Mouse (Mus musculus) midbrain, embryonic 12.5 days (tissue): Measurements from ENCODE around the gene Rgs6. TPM values are rescaled to one million over a fixed set of nuclear protein-coding genes. Genes with fewer than 3 reads are reported as not detected.

ENCODE experiments used
- ATAC-seq: fragments of 200-750 bp; cut with Nextera tagmentation; 2 replicates; pipeline ENCODE4 v1.8.0; 2017; ENCODE audit warnings: low read depth, moderate TSS enrichment, moderate library complexity; ENCODE audit not compliant: low FRiP score
- H3K27ac ChIP-seq: fragments of 300-500 bp; sonication (generic); replicated peaks from 2 replicates; pipeline ENCODE4 v1.5.1; 2016; ENCODE audit warnings: mild to moderate bottlenecking
- H3K27me3 ChIP-seq: fragments of 300-500 bp; sonication (generic); 2 replicates; pipeline ENCODE4 v1.6.1; 2016; ENCODE audit warnings: mild to moderate bottlenecking
- H3K36me3 ChIP-seq: fragments of 300-500 bp; sonication (generic); 2 replicates; pipeline ENCODE4 v1.6.1; 2016
- H3K4me1 ChIP-seq: fragments of 300-500 bp; sonication (generic); 2 replicates; pipeline ENCODE4 v1.6.1; 2016
- H3K4me2 ChIP-seq: fragments of 300-500 bp; sonication (generic); replicated peaks from 2 replicates; pipeline ENCODE4 v1.6.1; 2016; ENCODE audit warnings: mild to moderate bottlenecking, moderate library complexity
- H3K4me3 ChIP-seq: fragments of 300-500 bp; sonication (generic); 2 replicates; pipeline ENCODE4 v1.5.1; 2016; ENCODE audit warnings: mild to moderate bottlenecking
- H3K9ac ChIP-seq: fragments of 300-500 bp; sonication (generic); replicated peaks from 2 replicates; pipeline ENCODE4 v1.6.1; 2016; ENCODE audit warnings: mild to moderate bottlenecking, moderate library complexity
- H3K9me3 ChIP-seq: fragments of 300-500 bp; sonication (generic); 2 replicates; pipeline ENCODE4 v1.6.1; 2016; ENCODE audit warnings: mild to moderate bottlenecking
- WGBS: fragments of 180-500 bp; shearing (Covaris S2); methylation state at CpG from one replicate; pipeline ENCODE4 v1.1.7; 2016; 5-methylcytosine and 5-hydroxymethylcytosine counted together
- polyA plus RNA-seq: library from polyadenylated mRNA; unstranded; fragments of >200 nt; fragmentation: Nextera tagmentation; extraction: Ambion mirVana; gene quantifications from 2 replicates; pipeline ENCODE4 v1.2.1, GENCODE M21; 2016

The Rgs6 gene
- polyA plus RNA-seq, 1 experiment from 2014 or later: 3.6 TPM

- H3K9me3 ChIP-seq: no peaks in the 10 kb centered on the region
- no peak for ATAC-seq
- no peak overlapping the region for H3K9ac ChIP-seq
- 87% methylated on average over 7 of the region's 7 CpGs for whole genome bisulfite sequencing
- H3K36me3 ChIP-seq: no peaks in the 10 kb centered on the region
- H3K4me1 ChIP-seq: peaks cover 9% of the 10 kb centered on the region; the same call in 1 of the 2 replicates
- no peak overlapping the region for H3K4me3 ChIP-seq
- no peak overlapping the region for H3K27ac ChIP-seq
- H3K4me2 ChIP-seq: no peak overlapping the region
- H3K27me3 ChIP-seq: no peaks in the 10 kb centered on the region
These were observed 411.4 kb downstream of the Rgs6 start for GRCm38 (mm10) chr12:82999333-83000032.

- no peak for ATAC-seq
- 88% methylated on average over 11 of the region's 11 CpGs for WGBS
- no peak overlapping the region for H3K27ac ChIP-seq
- H3K4me2 ChIP-seq: no peak overlapping the region
- no peak overlapping the region for H3K4me3 ChIP-seq
- no peaks in the 10 kb centered on the region for H3K36me3 ChIP-seq
- H3K4me1 ChIP-seq: peaks cover 9% of the 10 kb centered on the region; the same call in 1 of the 2 replicates
- no peak overlapping the region for H3K9ac ChIP-seq
- no peaks in the 10 kb centered on the region for H3K9me3 ChIP-seq
- H3K27me3 ChIP-seq: no peaks in the 10 kb centered on the region
These were observed 412.0 kb downstream of the Rgs6 start for GRCm38 (mm10) chr12:83000033-83000570.

- H3K27ac ChIP-seq: no peak overlapping the region
- 96% methylated on average over 4 of the region's 4 CpGs for WGBS
- no peak overlapping the region for H3K4me3 ChIP-seq
- no peak overlapping the region for H3K4me2 ChIP-seq
- no peaks in the 10 kb centered on the region for H3K27me3 ChIP-seq
- H3K9me3 ChIP-seq: no peaks in the 10 kb centered on the region
- H3K36me3 ChIP-seq: no peaks in the 10 kb centered on the region
- no peak overlapping the region for H3K9ac ChIP-seq
- peaks cover 9% of the 10 kb centered on the region; the same call in 1 of the 2 replicates for H3K4me1 ChIP-seq
- no peak for ATAC-seq
These were observed 412.9 kb downstream of the Rgs6 start for GRCm38 (mm10) chr12:83000957-83001356.

GRCm38 (mm10) chr12:83004014-83004682 is 416.1 kb downstream of the Rgs6 start:
- Histone ChIP-seq H3K9ac (no peak overlapping the region), H3K27ac (no peak overlapping the region), H3K4me3 (no peak overlapping the region), H3K4me1 (no peaks in the 10 kb centered on the region), H3K4me2 (no peak overlapping the region), H3K27me3 (no peaks in the 10 kb centered on the region), H3K9me3 (no peaks in the 10 kb centered on the region), H3K36me3 (no peaks in the 10 kb centered on the region)
- 78% methylated on average over 9 of the region's 9 CpGs for WGBS
- no peak for ATAC-seq

- Histone ChIP-seq H3K4me3 (no peak overlapping the region), H3K27me3 (no peaks in the 10 kb centered on the region), H3K9me3 (no peaks in the 10 kb centered on the region), H3K4me2 (no peak overlapping the region), H3K4me1 (no peaks in the 10 kb centered on the region), H3K36me3 (no peaks in the 10 kb centered on the region), H3K9ac (no peak overlapping the region), H3K27ac (no peak overlapping the region)
- WGBS: 89% methylated on average over 4 of the region's 4 CpGs
- no peak for ATAC-seq
These were observed 423.0 kb downstream of the Rgs6 start for GRCm38 (mm10) chr12:83011056-83011565.

GRCm38 (mm10) chr12:83013918-83014691 is 426.0 kb downstream of the Rgs6 start:
- ATAC-seq: no peak
- Histone ChIP-seq H3K9ac (no peak overlapping the region), H3K4me1 (no peaks in the 10 kb centered on the region), H3K27ac (no peak overlapping the region), H3K27me3 (no peaks in the 10 kb centered on the region), H3K36me3 (no peaks in the 10 kb centered on the region), H3K4me2 (no peak overlapping the region), H3K9me3 (no peaks in the 10 kb centered on the region), H3K4me3 (no peak overlapping the region)
- WGBS: 72% methylated on average over 4 of the region's 4 CpGs

- Histone ChIP-seq H3K4me3 (no peak overlapping the region), H3K9ac (no peak overlapping the region), H3K4me2 (no peak overlapping the region), H3K27ac (no peak overlapping the region), H3K4me1 (no peaks in the 10 kb centered on the region), H3K9me3 (no peaks in the 10 kb centered on the region), H3K27me3 (no peaks in the 10 kb centered on the region), H3K36me3 (no peaks in the 10 kb centered on the region)
- no peak for ATAC-seq
- 32% methylated on average over 2 of the region's 2 CpGs for WGBS
These were observed 426.8 kb downstream of the Rgs6 start for GRCm38 (mm10) chr12:83014848-83015247.

- Histone ChIP-seq H3K4me1 (no peaks in the 10 kb centered on the region), H3K9me3 (no peaks in the 10 kb centered on the region), H3K4me3 (no peak overlapping the region), H3K4me2 (no peak overlapping the region), H3K9ac (no peak overlapping the region), H3K27ac (no peak overlapping the region), H3K36me3 (no peaks in the 10 kb centered on the region), H3K27me3 (no peaks in the 10 kb centered on the region)
- ATAC-seq: no peak
- 77% methylated on average over 5 of the region's 5 CpGs for WGBS
These were observed 427.3 kb downstream of the Rgs6 start for GRCm38 (mm10) chr12:83015366-83015765.

- Histone ChIP-seq H3K4me1 (no peaks in the 10 kb centered on the region), H3K9me3 (no peaks in the 10 kb centered on the region), H3K4me3 (no peak overlapping the region), H3K9ac (no peak overlapping the region), H3K36me3 (no peaks in the 10 kb centered on the region), H3K4me2 (no peak overlapping the region), H3K27ac (no peak overlapping the region), H3K27me3 (no peaks in the 10 kb centered on the region)
- WGBS: 92% methylated on average over 6 of the region's 6 CpGs
- no peak for ATAC-seq
These were observed 428.4 kb downstream of the Rgs6 start for GRCm38 (mm10) chr12:83016486-83016885.

GRCm38 (mm10) chr12:83018005-83018404 is 429.9 kb downstream of the Rgs6 start:
- Histone ChIP-seq H3K4me1 (no peaks in the 10 kb centered on the region), H3K27me3 (no peaks in the 10 kb centered on the region), H3K4me2 (no peak overlapping the region), H3K27ac (no peak overlapping the region), H3K9me3 (no peaks in the 10 kb centered on the region), H3K9ac (no peak overlapping the region), H3K4me3 (no peak overlapping the region), H3K36me3 (no peaks in the 10 kb centered on the region)
- no peak for ATAC-seq
- WGBS: 12% methylated on average over 3 of the region's 3 CpGs

GRCm38 (mm10) chr12:83026985-83027384 is 438.9 kb downstream of the Rgs6 start:
- Histone ChIP-seq H3K27ac (no peak overlapping the region), H3K9ac (no peak overlapping the region), H3K4me3 (no peak overlapping the region), H3K27me3 (no peaks in the 10 kb centered on the region), H3K36me3 (no peaks in the 10 kb centered on the region), H3K9me3 (no peaks in the 10 kb centered on the region), H3K4me1 (peaks cover 5% of the 10 kb centered on the region; the same call in 1 of the 2 replicates), H3K4me2 (no peak overlapping the region)
- WGBS: 45% methylated on average over 3 of the region's 3 CpGs
- no peak for ATAC-seq
